Mouse (Mus musculus) gonadal fat pad, adult 2 months (tissue): Measurements from ENCODE around the gene Fosl1. TPM values are rescaled to one million over a fixed set of nuclear protein-coding genes. Genes with fewer than 3 reads are reported as not detected.

ENCODE experiments used
- DNase-seq: peaks from one replicate; pipeline ENCODE4 v3.0.0-alpha.2; 2012; ENCODE audit warnings: low read depth
- polyA plus RNA-seq: library from polyadenylated mRNA; depleted of rRNA; stranded (reverse); fragments of >200 nt; gene quantifications from 2 replicates; pipeline ENCODE4 v1.2.3, GENCODE M21; 2012

The Fosl1 gene
- polyA plus RNA-seq, 1 experiment, result 0.24 TPM

GRCm38 (mm10) chr19:5456922-5457745 lies 9.8 kb downstream of the Fosl1 start:
- no peak for DNase-seq

GRCm38 (mm10) chr19:5457746-5458442 lies 10.5 kb downstream of the Fosl1 start, which contains the start of gene Ccdc85b:
Gene Ccdc85b, minus strand, starts transcription at chr19:5457894.
- no peak for DNase-seq

- no peak for DNase-seq
Observed at GRCm38 (mm10) chr19:5459019-5459418, 11.7 kb downstream of the Fosl1 start.

- no peak for DNase-seq
Observed at GRCm38 (mm10) chr19:5459896-5460295, 12.5 kb downstream of the Fosl1 start.

GRCm38 (mm10) chr19:5460465-5460911 lies 13.1 kb downstream of the Fosl1 start, which contains the start of gene Fibp:
Gene Fibp, plus strand, starts transcription at chr19:5460615.
- DNase-seq, result no peak

- DNase-seq, result no peak
Observed at GRCm38 (mm10) chr19:5461411-5461810, 14.1 kb downstream of the Fosl1 start.

- no peak for DNase-seq
Observed at GRCm38 (mm10) chr19:5463212-5463611, 15.9 kb downstream of the Fosl1 start.

GRCm38 (mm10) chr19:5463791-5464562 lies 16.6 kb downstream of the Fosl1 start:
- DNase-seq, result no peak

- DNase-seq, result no peak
Observed at GRCm38 (mm10) chr19:5465037-5465436, 17.7 kb downstream of the Fosl1 start.

GRCm38 (mm10) chr19:5466916-5467500 lies 19.7 kb downstream of the Fosl1 start:
- no peak for DNase-seq

GRCm38 (mm10) chr19:5468374-5468773 lies 21.0 kb downstream of the Fosl1 start, which contains the start of gene Ctsw:
Gene Ctsw, minus strand, starts transcription at chr19:5468507.
- DNase-seq, result no peak

GRCm38 (mm10) chr19:5471846-5472245 lies 24.5 kb downstream of the Fosl1 start:
- no peak for DNase-seq

- no peak for DNase-seq
Observed at GRCm38 (mm10) chr19:5472857-5473256, 25.5 kb downstream of the Fosl1 start.

GRCm38 (mm10) chr19:5473720-5474119 lies 26.4 kb downstream of the Fosl1 start, which contains the start of gene Efemp2:
Gene Efemp2, plus strand, starts transcription at chr19:5473954.
- DNase-seq, result no peak

GRCm38 (mm10) chr19:5474281-5475068 lies 27.1 kb downstream of the Fosl1 start:
- DNase-seq, result no peak

GRCm38 (mm10) chr19:5475069-5475714 lies 27.8 kb downstream of the Fosl1 start:
- DNase-seq, result no peak

- DNase-seq, result no peak
Observed at GRCm38 (mm10) chr19:5477004-5477667, 29.8 kb downstream of the Fosl1 start.

GRCm38 (mm10) chr19:5477668-5478300 lies 30.4 kb downstream of the Fosl1 start:
- DNase-seq, result no peak

- DNase-seq, result no peak
Observed at GRCm38 (mm10) chr19:5480016-5480415, 32.7 kb downstream of the Fosl1 start.
